Mouse (Mus musculus) neural tube, embryonic 14.5 days (tissue): ENCODE measurements around the gene Stk36. TPM values are rescaled to one million over a fixed set of nuclear protein-coding genes. Genes with fewer than 3 reads are reported as not detected.

Experiments
- ATAC-seq: fragments of 200-750 bp; cut with Nextera tagmentation; 2 replicates; pipeline ENCODE4 v1.8.0; 2017; ENCODE audit warnings: low read depth, mild to moderate bottlenecking, moderate TSS enrichment, moderate library complexity
- H3K27ac ChIP-seq: fragments of 300-500 bp; sonication (generic); 2 replicates; pipeline ENCODE4 v1.5.1; 2014; ENCODE audit warnings: low read depth, mild to moderate bottlenecking, control low read depth, low read length, moderate library complexity, mixed read lengths
- H3K27me3 ChIP-seq: fragments of 300-500 bp; sonication (generic); 2 replicates; pipeline ENCODE4 v1.6.1; 2014; ENCODE audit warnings: low read length; ENCODE audit not compliant: control insufficient read depth, insufficient read depth
- H3K36me3 ChIP-seq: fragments of 300-500 bp; sonication (generic); 2 replicates; pipeline ENCODE4 v1.6.1; 2014; ENCODE audit warnings: low read length, mixed read lengths; ENCODE audit not compliant: control insufficient read depth, insufficient read depth
- H3K4me1 ChIP-seq: fragments of 300-500 bp; sonication (generic); 2 replicates; pipeline ENCODE4 v1.6.1; 2014; ENCODE audit warnings: low read length; ENCODE audit not compliant: control insufficient read depth, insufficient read depth
- H3K4me2 ChIP-seq: fragments of 300-500 bp; sonication (generic); 2 replicates; pipeline ENCODE4 v1.6.1; 2014; ENCODE audit warnings: mild to moderate bottlenecking, low read depth, low read length, control low read depth
- H3K4me3 ChIP-seq: fragments of 300-500 bp; sonication (generic); 2 replicates; pipeline ENCODE4 v1.5.1; 2014; ENCODE audit warnings: low read depth, low read length, control low read depth, mixed read lengths
- H3K9ac ChIP-seq: fragments of 300-500 bp; sonication (generic); replicated peaks from 2 replicates; pipeline ENCODE4 v1.6.1; 2014; ENCODE audit warnings: low read depth, mild to moderate bottlenecking, control low read depth, low read length, mixed read lengths
- H3K9me3 ChIP-seq: fragments of 300-500 bp; sonication (generic); 2 replicates; pipeline ENCODE4 v1.6.1; 2016; ENCODE audit warnings: low read length; ENCODE audit not compliant: control insufficient read depth
- WGBS: fragments of 180-500 bp; shearing (Covaris S2); extraction: QIAGEN DNeasy Blood & Tissue Kit; methylation state at CpG from one replicate; pipeline ENCODE4 v1.1.7; 2014; 5-methylcytosine and 5-hydroxymethylcytosine counted together
- polyA plus RNA-seq: library from polyadenylated mRNA; unstranded; fragments of >200 nt; fragmentation: Nextera tagmentation; extraction: Ambion mirVana; gene quantifications from 2 replicates; pipeline ENCODE4 v1.2.1, GENCODE M21; 2014

Gene Stk36
- polyA plus RNA-seq = 14.6 and 17.9 TPM in 2 replicates

DNA sequence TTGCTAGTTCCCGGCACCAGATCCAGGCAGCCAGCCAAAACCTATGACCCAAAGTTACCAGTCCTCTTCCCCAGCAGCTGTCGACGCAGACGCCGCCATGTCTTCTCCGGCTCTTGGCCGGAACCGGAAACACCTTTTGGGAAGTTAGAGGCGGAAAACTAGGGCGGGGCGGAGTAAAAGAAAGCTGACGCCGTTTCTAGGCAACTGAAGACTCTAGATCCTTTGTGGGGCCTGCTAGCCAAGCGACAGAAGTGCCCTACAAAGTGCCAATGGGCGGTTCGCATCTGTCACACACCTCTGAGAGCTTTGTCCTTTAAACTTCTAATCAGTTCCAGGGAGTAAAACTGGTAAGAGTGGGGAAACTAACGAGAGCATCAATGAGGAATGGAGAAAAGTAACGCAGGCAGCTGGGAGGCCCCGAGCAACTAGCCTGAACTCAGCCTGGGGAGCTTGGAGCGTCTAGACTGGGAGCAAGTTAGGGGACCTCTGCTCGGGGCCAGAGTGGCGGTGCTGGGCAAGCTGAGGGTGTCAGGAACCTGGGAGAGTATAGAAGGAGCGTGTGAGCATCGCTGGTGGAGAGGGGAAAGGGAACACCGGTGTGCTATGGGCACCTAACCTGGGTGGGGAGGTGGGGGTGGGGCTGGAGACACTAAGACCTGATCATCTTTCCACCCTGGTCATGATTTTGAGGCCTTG lies at the start of gene Stk36, which contains the start of gene Rnf25:
Gene Stk36, plus strand, starts transcription at position 179 of the 696 bp plus-strand sequence.
Gene Rnf25, minus strand, starts transcription at position 131 of the 696 bp plus-strand sequence.
- Histone ChIP-seq H3K4me2 (peak within 1 kb of the TSS; percentile 84), H3K27ac (peak within 1 kb of the TSS; percentile 53), H3K36me3 (peaks cover 16% of the 10 kb centered on the region), H3K9me3 (no peaks in the 10 kb centered on the region), H3K9ac (peak within 1 kb of the TSS; percentile 79), H3K4me1 (peaks cover 15% of the 10 kb centered on the region), H3K27me3 (no peaks in the 10 kb centered on the region), H3K4me3 (peak within 1 kb of the TSS; percentile 78)
- peak; percentile 92 for ATAC-seq
- WGBS = 8% methylated on average over 25 of the region's 25 CpGs

DNA sequence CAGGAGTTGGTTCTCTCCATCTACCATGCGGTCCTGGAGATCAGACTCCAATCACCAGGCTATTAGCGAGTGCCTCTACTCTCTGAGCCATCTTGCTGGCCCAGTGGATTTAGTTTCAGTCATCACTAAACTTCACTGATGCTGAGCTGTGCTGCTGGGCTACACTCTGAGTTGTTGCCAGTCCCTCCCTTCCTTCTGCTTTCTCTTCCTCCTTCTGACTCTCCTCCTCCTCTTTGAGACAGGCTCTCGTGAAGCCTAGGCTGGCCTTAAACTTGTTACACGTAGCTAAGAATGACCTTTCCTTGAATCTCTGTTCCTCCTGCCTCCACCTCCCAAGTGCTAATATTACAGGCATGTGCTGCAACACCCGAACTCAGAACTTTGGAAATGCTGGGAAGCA lies 42.2 kb upstream of the Stk36 start:
- Histone ChIP-seq H3K27me3 (no peaks in the 10 kb centered on the region), H3K4me1 (no peaks in the 10 kb centered on the region), H3K9ac (no peak overlapping the region), H3K4me3 (no peak overlapping the region), H3K36me3 (peaks cover under 1% of the 10 kb centered on the region; the same call in 1 of the 2 replicates), H3K27ac (no peak overlapping the region), H3K9me3 (no peaks in the 10 kb centered on the region), H3K4me2 (no peak overlapping the region)
- WGBS = 91% methylated on average over 5 of the region's 5 CpGs
- no peak for ATAC-seq

DNA sequence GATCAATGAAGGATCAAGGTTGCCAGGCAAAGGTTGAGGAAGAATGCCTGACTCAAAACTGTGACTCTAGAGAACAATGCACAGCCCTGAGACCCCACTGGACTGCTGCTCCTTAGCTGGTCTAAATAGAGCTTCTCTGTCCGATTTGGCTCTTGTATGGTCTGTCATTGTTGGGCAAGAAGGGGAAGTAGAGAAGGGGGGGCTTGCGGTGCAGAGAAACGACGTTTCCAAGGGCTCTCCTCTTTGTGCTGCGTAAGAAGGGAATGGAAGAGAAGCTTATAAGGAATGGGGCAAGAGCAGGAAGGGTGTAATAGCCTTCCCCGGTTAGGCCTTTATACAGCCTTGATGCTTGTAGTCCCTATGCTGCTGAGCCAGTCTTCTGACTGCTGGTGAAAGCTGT lies 35.4 kb upstream of the Stk36 start:
- H3K9ac ChIP-seq = no peak overlapping the region
- H3K4me1 ChIP-seq = no peaks in the 10 kb centered on the region
- H3K27ac ChIP-seq = no peak overlapping the region
- H3K4me3 ChIP-seq = no peak overlapping the region
- peaks cover 49% of the 10 kb centered on the region for H3K36me3 ChIP-seq
- no peaks in the 10 kb centered on the region for H3K9me3 ChIP-seq
- WGBS = 79% methylated on average over 6 of the region's 6 CpGs
- H3K27me3 ChIP-seq = no peaks in the 10 kb centered on the region
- H3K4me2 ChIP-seq = no peak overlapping the region
- no peak for ATAC-seq

DNA sequence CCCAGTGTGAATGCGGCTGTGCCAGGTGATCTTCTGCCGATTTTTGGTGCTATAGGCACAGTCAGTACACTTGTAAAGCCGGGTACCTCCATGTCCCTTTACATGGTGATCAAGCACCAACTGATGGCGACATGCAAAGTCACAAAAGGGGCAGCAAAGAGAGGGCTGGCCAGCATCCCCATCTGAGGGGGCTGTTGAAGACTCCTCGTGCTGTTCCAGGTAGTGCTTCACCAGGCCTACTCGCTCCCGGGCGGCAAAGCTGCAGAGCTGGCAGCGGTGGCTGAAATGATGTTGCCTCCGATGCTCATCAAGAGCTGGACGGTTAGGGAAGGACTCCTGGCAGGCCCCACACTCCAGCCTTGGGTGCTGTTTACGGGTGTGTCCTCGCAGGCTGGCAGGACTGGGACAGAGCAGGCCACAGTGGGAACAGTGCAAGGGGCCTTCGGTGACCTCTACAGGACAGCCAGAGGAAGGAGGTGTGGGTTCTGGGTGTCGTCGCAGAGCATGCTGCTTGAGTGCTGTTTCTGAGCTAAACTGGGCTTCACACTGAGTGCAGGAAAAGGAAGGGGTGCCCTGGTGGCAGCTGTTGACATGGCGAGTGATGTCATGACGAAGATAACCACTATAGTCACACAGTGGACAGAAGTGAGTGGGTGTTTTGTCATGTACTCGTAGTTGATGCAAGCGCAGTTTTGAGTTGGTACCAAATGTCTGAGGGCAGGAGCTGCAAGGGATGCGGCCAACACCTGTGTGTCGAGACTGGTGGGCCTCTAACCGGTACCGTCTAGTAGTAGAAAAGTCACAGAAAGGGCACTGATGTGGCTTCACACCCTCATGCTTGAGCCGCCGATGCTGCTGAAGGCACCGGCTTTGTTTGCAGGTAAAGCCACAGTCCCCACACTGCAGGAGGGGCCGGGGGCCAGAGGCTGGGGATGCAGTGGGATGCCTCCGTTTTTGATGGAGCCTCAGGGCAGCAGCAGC lies 31.2 kb upstream of the Stk36 start:
- Histone ChIP-seq H3K27ac (no peak overlapping the region), H3K27me3 (no peaks in the 10 kb centered on the region), H3K36me3 (peaks cover 72% of the 10 kb centered on the region), H3K9ac (no peak overlapping the region), H3K4me3 (no peak overlapping the region), H3K4me1 (no peaks in the 10 kb centered on the region), H3K4me2 (no peak overlapping the region), H3K9me3 (no peaks in the 10 kb centered on the region)
- WGBS = 95% methylated on average over 29 of the region's 29 CpGs
- no peak for ATAC-seq

DNA sequence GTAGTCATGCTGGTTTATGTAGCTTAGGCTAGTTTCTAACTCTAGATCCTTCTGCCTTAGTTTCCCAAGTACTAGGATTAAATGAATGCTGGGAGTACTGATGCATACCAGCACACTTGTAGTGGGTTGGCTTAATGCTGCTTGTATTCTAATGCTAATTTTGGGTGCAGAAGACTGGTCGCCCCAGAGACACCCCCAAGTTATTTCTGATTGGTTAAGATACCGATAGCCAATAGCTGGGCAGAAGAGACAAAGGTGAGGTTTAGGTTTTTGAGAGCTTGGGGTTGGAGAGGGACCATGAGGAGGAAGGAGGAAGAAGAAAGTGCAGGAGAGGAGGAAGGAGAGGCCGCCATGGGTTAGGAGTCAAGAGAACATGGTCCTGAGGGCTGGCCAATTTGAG lies 18.6 kb upstream of the Stk36 start:
- Histone ChIP-seq H3K9ac (no peak overlapping the region), H3K9me3 (no peaks in the 10 kb centered on the region), H3K4me2 (no peak overlapping the region), H3K27ac (no peak overlapping the region), H3K4me1 (peaks cover 7% of the 10 kb centered on the region), H3K36me3 (no peaks in the 10 kb centered on the region; the same call in 1 of the 2 replicates), H3K27me3 (no peaks in the 10 kb centered on the region), H3K4me3 (no peak overlapping the region)
- 78% methylated on average over 3 of the region's 3 CpGs for WGBS
- ATAC-seq = no peak

DNA sequence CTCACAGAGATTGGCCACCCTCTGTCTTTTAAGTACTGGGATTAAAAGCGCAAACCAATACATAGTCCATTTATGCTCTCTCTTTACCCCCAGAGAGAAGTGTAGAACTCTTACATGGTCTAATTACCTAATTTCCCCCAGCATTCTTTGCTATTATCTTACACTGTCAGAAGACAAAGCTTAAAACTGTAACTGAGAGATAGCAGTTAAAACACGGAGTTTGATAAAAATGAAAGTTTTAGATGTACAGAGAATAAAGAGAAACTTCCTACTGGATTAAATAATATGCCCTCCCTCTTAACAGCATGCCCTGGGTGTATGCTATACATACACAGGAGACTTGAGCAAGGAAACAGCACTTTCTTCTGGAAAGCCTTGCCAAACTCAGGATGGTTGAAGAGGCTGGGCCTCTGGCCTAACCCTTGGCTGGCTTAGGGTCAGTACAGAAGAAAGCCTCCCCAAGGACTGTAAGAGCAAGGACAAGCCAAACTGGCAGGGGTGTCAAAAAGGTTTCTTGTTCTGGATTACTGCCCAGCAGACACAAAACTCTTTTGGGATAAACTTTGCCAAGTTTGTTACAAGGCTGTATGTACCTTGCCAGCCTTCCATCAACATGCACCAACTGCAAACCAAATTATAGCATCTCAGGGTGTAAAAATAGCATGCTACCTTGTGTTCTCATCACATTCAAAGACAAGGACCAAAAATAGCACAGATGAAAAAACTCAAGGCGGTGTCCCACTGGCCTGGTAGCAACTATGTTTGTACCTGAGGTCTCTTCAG lies 16.4 kb upstream of the Stk36 start:
- no peak for ATAC-seq
- Histone ChIP-seq H3K27me3 (no peaks in the 10 kb centered on the region), H3K4me1 (peaks cover 15% of the 10 kb centered on the region), H3K4me2 (no peak overlapping the region), H3K4me3 (no peak overlapping the region), H3K9ac (no peak overlapping the region), H3K27ac (no peak overlapping the region), H3K36me3 (no peaks in the 10 kb centered on the region; the same call in 1 of the 2 replicates), H3K9me3 (no peaks in the 10 kb centered on the region)
- WGBS = 96% methylated on average over 3 of the region's 3 CpGs

DNA sequence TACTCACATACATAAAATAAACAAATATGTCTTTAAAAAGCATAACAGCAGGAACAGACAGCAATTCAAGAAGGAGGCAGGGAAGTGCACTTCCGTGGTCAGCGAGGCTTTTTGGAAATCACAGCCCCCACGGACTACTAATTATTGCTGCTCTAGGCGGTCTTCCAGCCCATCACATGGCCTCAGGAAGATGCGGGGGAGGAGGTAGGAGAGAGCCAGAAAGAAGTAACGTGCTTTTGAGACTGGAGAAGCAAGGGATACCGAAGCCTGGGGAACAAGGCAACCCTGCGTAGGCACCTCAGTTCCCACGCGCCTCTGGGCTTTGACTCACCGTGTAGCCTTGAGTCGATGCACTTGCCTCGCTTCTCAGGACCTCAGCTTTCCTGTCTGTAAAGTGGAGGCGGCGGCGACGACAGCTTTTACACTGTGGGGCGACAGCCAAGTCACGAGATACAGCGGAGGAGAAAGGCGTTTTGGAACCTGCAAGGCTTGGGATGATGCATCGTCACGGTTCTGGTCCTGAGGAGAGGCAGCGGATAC lies 13.9 kb upstream of the Stk36 start:
- ATAC-seq = no peak
- H3K9me3 ChIP-seq = no peaks in the 10 kb centered on the region
- peak overlapping the region; percentile 79 for H3K27ac ChIP-seq
- peaks cover 15% of the 10 kb centered on the region for H3K4me1 ChIP-seq
- H3K4me2 ChIP-seq = peak overlapping the region; percentile 93
- peak overlapping the region; percentile 72 for H3K4me3 ChIP-seq
- H3K9ac ChIP-seq = peak overlapping the region; percentile 51
- no peaks in the 10 kb centered on the region for H3K27me3 ChIP-seq
- peaks cover 15% of the 10 kb centered on the region for H3K36me3 ChIP-seq
- under 1% methylated on average over 24 of the region's 24 CpGs for WGBS

DNA sequence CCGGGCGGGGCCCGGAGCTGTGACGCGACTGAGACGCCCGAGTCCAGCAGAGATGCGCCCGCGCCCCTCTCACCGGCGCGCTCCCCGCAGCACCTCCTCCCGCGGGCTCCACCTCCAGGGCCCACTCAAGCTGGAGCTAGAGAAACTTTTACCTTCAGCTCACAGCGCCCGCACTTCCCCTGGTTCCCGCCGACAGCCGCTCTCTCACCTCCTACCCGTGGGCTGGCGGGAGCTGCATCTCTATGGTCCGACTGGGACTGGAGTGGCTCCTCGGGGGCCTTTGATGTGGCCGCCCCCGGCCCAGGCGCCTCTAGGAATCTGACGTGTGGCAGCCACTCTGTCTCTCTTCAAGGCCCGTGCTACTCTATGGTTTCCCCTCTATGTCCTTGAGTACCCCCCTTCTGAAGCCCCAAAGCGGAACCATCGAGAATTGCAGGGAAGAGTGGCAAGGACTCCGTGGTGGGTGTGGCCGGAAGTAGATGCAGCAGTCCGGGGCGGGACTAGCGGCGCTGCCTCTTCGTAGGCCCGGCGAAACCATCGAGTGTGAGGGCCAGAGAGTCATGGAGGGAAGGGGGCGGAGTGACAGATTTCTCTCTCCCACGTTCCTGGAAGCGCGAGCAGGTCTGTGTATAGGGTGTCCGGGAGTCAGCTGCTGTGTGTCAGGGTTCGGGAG lies 13.3 kb upstream of the Stk36 start, which contains the start of the genes Zfp142 and Bcs1l:
Gene Zfp142, minus strand, starts transcription at position 474 of the 673 bp plus-strand sequence.
Gene Bcs1l, plus strand, starts transcription at position 517 of the 673 bp plus-strand sequence.
- peak within 1 kb of the TSS; percentile 93 for H3K4me2 ChIP-seq
- peaks cover 15% of the 10 kb centered on the region for H3K4me1 ChIP-seq
- under 1% methylated on average over 48 of the region's 48 CpGs for WGBS
- peak within 1 kb of the TSS; percentile 61 for H3K9ac ChIP-seq
- peak within 1 kb of the TSS; percentile 72 for H3K4me3 ChIP-seq
- no peaks in the 10 kb centered on the region for H3K9me3 ChIP-seq
- peak within 1 kb of the TSS; percentile 79 for H3K27ac ChIP-seq
- ATAC-seq = peak; percentile 99
- H3K27me3 ChIP-seq = no peaks in the 10 kb centered on the region
- H3K36me3 ChIP-seq = peaks cover 15% of the 10 kb centered on the region
